Mouse (Mus musculus) G1E-ER4 (cell line): Measurements from ENCODE around the gene Hnrnph1. TPM values are rescaled to one million over a fixed set of nuclear protein-coding genes. Genes with fewer than 3 reads are reported as not detected.

Experiments
- GATA1 ChIP-seq: IDR thresholded peaks from one replicate; pipeline ENCODE4 v1.8.0; 2012; ENCODE audit warnings: low read length, inconsistent platforms
- polyA plus RNA-seq: library from polyadenylated mRNA; stranded (reverse); fragments of >175 nt; gene quantifications from 2 replicates; pipeline ENCODE4 v1.2.3, GENCODE M21; 2012

Gene Hnrnph1
- polyA plus RNA-seq: 187 and 273 TPM in 2 replicates

DNA sequence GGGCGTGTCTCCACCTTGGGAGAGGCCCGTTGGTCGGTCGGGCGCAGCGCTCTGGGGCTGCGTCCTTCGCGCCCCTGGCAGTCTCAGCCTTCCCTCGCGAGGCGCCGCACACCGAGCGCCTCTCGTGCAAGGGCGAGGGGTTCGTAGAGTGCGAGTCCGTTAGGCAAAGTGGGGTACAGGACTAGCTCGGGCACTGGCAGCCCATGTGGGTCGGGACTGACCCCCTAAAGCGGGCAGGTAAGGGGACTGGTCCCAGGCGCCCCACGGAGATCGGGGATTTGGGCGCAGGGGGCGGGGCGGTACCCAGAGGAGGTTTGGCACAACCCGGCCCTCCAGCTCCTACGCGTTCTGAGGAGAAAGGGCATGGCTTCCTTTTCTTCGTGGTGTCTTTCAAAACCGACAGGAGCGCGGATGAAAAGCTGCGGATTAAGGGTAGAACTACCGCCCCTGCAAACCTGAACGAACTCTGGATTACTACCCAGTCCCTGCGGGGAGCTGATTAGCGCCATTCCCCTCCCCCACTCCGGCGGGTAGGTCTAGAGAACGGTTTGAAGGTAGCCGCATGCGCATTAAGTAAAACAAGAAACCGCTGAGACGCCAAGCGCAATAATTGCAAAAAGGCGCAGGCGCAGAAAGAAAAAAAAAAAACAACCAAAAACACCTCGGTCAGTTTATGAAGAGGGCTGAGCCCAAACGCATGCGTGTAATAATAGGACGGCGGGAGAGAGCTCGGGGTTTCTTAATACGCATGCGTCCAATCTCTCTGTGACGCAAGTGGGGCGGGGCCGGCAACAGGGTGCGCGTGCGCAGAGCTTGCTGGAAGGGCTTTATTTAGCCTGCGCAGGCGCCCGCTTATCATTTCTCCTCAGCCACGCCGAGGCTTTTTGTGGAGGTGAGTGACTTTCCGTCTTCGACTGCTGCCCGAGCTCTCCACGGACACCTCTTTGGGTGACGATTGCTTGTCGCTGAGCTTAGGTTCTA is at the start of gene Hnrnph1:
Hnrnph1 (plus strand) TSS at position 80 of the 981 bp plus-strand sequence.
- TF ChIP-seq GATA1: no peak

DNA sequence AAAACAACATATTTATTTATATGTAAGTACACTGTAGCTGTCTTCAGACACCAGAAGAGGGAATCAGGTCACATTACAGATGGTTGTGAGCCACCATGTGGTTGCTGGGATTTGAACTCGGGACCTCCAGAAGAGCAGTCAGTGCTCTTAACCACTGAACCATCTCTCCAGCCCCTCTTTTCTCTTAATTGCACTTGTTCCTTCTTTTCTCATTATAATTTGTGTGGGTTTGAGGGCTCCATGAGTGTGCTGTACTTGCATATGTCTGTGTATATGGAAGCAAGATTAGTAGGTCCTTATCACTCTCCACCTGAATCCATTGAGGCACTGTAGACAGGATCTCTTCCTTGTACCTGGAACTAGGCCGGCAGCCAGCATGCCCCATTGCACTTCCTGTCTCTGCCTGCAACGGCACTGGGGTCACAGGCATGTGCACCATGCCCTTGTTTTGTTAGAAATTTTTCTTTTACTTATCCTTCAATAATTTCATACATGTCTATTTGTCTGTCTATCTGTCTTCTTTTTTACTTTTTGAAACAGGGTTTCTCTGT is 48.6 kb upstream of the Hnrnph1 start:
- no peak for TF ChIP-seq GATA1

GRCm38 (mm10) chr11:50329378-50329777 is 47.4 kb upstream of the Hnrnph1 start:
- no peak for TF ChIP-seq GATA1

DNA sequence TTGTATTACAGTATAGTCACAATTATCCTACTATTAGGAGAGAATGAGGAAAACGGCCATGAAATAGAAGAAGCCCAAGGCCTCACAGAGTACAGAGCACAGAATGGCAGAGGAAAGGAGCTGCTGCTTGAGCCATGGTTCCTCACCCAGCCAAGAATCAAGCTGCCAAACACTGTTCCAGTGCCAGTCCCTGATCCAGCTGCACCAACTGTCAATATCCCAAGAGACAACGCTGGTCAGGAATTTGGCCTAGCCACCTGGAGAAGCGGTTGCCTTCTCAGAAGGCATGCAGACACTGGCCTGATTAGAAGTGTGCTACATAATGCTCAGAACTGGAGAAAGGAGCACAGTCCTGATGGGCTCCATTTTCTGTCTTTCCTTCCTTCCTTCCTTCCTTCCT is 43.6 kb upstream of the Hnrnph1 start:
- no peak for TF ChIP-seq GATA1

DNA sequence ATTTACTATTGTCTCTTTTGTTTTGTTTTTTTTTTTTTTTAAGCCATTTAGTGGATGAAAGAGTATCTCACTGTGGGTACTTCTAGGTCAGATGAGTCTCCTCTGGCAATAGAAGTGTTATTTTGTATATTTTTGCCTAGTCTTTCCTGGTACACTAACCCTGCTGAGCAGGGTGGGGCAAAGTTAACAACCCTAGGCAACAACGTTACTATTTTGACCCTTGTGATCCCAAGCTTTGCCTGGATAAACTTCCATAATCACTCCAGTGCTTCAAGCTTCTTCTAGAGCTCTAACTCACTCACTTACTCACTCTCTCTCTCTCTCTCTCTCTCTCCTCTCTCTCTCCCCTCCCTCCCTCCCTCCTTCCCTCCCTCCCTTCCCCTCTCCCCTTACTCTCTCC is 40.7 kb upstream of the Hnrnph1 start:
- no peak for TF ChIP-seq GATA1

- no peak for TF ChIP-seq GATA1
Measured at GRCm38 (mm10) chr11:50336891-50337290, 39.9 kb upstream of the Hnrnph1 start.

- no peak for TF ChIP-seq GATA1
Measured at GRCm38 (mm10) chr11:50345486-50345885, 31.3 kb upstream of the Hnrnph1 start.

DNA sequence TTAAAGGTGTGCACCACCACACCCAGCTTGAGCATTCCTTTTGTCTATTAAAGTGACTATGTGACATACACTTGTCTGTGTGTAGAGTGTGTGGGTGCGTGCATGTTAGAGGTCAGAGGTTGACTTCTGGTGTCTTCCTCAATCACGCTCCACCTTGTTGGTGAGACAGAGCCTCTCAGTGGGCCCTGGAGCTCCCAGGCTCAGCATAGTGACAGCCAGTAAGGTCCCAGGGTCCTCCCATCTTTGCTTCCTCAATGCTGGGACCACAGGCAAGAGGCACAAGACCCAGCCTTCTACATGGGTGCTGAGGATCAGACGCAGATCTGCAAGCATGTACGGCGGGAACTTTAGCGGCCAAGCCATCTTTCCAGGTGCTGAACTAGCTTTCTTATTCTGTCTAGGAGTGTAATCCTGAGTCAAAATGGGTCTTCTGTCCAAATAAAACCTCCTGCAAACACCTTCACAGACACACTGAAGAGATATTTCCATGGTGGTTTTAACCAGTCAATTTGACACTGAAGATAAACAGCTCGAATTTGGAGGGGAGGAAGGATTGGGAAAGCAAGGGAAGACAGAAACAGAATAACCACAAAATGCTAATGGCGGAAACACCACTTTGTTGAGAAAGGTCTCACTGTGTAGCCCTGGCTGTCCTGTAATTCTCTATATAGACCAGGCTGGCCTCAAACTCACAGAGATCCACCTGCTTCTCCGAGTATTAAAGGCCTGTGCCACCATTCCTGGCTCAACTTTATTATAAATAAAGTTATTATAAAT is 30.3 kb upstream of the Hnrnph1 start:
- TF ChIP-seq GATA1: no peak

GRCm38 (mm10) chr11:50352177-50352576 is 24.6 kb upstream of the Hnrnph1 start:
- TF ChIP-seq GATA1: no peak

DNA sequence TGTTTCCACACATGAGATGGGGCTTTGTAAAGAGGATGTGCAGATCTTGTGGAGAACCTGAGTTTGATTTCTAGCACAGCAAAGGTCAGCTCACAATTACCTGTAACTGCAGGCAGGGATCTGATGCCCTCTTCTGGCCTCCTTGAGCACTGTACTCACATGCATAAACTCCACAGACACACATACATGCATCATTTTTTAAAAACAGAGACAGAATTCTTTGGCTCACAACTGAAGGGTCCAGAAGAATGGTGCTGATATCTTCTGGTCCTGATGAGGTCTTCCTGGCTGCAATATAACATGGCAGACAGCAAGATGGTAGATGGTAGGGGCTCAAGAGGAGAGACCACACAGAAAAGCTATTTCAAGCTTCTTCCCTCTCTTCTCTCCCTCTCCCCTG is 22.6 kb upstream of the Hnrnph1 start, which contains the start of gene Cby3:
Cby3 (plus strand) TSS at position 301 of the 400 bp plus-strand sequence.
- no peak for TF ChIP-seq GATA1

- TF ChIP-seq GATA1: no peak
Measured at GRCm38 (mm10) chr11:50354851-50355250, 21.9 kb upstream of the Hnrnph1 start.

DNA sequence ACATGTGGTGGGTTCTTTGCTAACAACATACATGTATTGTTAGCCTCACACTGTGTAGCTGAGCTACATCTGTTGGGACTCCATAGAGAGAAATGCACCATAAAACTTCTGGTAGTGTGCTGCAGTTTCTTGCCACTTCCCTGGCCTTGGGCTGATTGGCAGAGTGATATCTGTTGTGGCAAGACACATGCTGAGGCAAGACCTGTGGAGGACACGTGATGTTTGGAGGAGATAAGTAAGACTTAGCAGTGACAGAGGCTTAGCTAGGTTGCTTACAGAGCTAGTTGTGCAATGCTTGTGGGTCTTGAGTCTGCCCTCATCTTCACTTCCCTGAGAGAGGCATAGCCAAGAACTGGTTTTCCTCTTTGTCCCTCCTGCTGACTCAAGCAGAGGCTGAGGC is 21.4 kb upstream of the Hnrnph1 start:
- no peak for TF ChIP-seq GATA1

GRCm38 (mm10) chr11:50358950-50359861 is 17.6 kb upstream of the Hnrnph1 start:
- no peak for TF ChIP-seq GATA1

DNA sequence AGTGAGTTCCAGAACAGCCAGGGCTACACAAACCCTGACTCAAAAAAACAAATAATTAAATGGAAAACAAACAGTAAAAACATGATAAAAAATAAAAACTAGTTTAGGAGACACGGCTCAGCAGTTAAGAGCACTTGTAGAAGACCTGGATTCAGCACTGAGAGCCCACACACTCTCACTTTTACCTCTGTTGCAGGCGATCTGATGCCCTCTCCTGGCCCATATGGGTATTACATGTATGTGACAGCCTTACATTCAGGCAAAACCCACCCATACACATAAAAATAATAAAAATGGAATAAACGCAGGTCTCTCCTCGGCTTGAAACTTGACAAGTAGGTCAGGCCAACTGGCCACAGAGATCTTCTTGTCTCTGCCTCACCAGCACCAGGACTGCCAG is 12.2 kb upstream of the Hnrnph1 start:
- TF ChIP-seq GATA1: no peak

DNA sequence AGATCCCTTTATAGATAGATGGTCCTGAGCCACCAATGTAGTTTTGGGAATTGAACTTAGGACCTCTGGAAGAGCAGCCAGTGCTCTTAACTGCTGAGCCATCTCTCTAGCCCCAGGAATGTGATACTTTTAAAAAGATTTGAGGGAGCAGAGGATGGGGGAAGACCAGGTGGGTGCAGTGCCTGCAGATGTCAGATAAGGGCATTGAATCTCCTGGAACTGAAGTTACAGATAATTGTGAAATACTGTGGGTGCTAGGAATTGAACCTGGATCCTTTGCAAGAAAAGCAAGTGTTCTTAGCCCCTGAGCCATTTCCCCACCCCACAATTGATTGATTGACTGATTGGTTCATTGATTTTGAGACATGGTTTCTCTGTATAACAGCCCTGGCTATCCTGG is 11.5 kb upstream of the Hnrnph1 start:
- no peak for TF ChIP-seq GATA1
